Mouse (Mus musculus) C2C12 (cell line): Measurements from ENCODE around the gene Atxn7l1. TPM values are rescaled to one million over a fixed set of nuclear protein-coding genes. Genes with fewer than 3 reads are reported as not detected.

Source experiments
- H3K27me3 ChIP-seq: one replicate; pipeline ENCODE4 v1.6.1; 2011; ENCODE audit not compliant: control insufficient read depth, insufficient read depth, insufficient read length
- H3K36me3 ChIP-seq: one replicate; pipeline ENCODE4 v1.6.1; 2011; ENCODE audit not compliant: control insufficient read depth, insufficient read depth
- H3K4me3 ChIP-seq: one replicate; pipeline ENCODE4 v1.5.1; 2011; ENCODE audit warnings: mild to moderate bottlenecking, control low read depth; ENCODE audit not compliant: poor library complexity, insufficient read depth, severe bottlenecking
- H3K79me2 ChIP-seq: one replicate; pipeline ENCODE4 v1.6.1; 2011; ENCODE audit not compliant: control insufficient read depth, insufficient read depth
- H3K79me3 ChIP-seq: one replicate; pipeline ENCODE4 v1.6.1; 2011; ENCODE audit warnings: low read depth, control low read depth
- H3ac ChIP-seq: one replicate; pipeline ENCODE3; 2011; ENCODE audit warnings: low read depth; ENCODE audit not compliant: control insufficient read depth, insufficient read length
- CEBPB ChIP-seq: IDR thresholded peaks from one replicate; pipeline ENCODE4 v1.6.1; 2011; ENCODE audit warnings: low read depth, mild to moderate bottlenecking, control low read depth, moderate library complexity
- CTCF ChIP-seq: IDR thresholded peaks from one replicate; pipeline ENCODE4 v1.5.1; 2011; ENCODE audit not compliant: control insufficient read depth, insufficient read depth, insufficient read length
- FOSL1 ChIP-seq: IDR thresholded peaks from one replicate; pipeline ENCODE4 v1.8.0; 2011; ENCODE audit warnings: mild to moderate bottlenecking, low read length; ENCODE audit not compliant: poor library complexity, insufficient read depth, severe bottlenecking
- MAX ChIP-seq: IDR thresholded peaks from one replicate; pipeline ENCODE4 v1.6.1; 2011; ENCODE audit warnings: mild to moderate bottlenecking, control low read depth
- MYOD1 ChIP-seq: IDR thresholded peaks from one replicate; pipeline ENCODE4 v1.6.1; 2011; ENCODE audit warnings: low read depth; ENCODE audit not compliant: control insufficient read depth, insufficient read length
- MYOG ChIP-seq: IDR thresholded peaks from one replicate; pipeline ENCODE4 v1.6.1; 2011; ENCODE audit not compliant: control insufficient read depth, insufficient read length; ENCODE audit errors: extremely low read depth
- USF1 ChIP-seq: IDR thresholded peaks from one replicate; pipeline ENCODE4 v1.6.1; 2011; ENCODE audit warnings: low read depth, mild to moderate bottlenecking, control low read depth, moderate library complexity
- polyA plus RNA-seq: library from polyadenylated mRNA; unstranded; fragments of >200 nt; fragmentation: generic; extraction: Trizol; gene quantifications from one replicate; pipeline ENCODE4 v1.2.1, GENCODE M21; 2012; ENCODE audit warnings: missing spikeins

The Atxn7l1 gene
- polyA plus RNA-seq, 1 experiment: 14.6 TPM

GRCm38 (mm10) chr12:33219436-33219835 lies 71.9 kb downstream of the Atxn7l1 start:
- no peak overlapping the region for H3ac ChIP-seq
- H3K36me3 ChIP-seq: peaks cover 24% of the 10 kb centered on the region
- H3K4me3 ChIP-seq: no peak overlapping the region
- H3K79me3 ChIP-seq: peaks cover 3% of the 10 kb centered on the region
- no peaks in the 10 kb centered on the region for H3K27me3 ChIP-seq
- no peak for TF ChIP-seq CTCF
- TF ChIP-seq MAX: no peak
- H3K79me2 ChIP-seq: peaks cover 20% of the 10 kb centered on the region

DNA sequence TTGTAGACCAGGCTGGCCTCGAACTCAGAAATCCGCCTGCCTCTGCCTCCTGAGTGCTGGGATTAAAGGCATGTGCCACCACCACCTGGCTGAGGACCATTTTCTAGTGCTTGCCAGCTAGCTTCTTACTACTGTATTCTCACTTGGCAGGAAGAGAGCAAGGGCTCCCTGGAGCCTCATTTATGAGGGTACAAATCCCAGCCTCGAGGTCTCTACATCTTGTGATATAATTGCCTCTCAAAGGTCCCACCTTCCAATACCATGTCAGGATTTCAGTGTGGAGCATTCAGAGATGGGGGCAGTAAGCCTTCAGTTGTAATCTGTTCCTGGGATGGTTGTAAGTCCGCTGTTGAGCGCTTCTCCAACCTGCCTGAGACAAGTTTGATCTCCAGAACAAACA lies 72.6 kb downstream of the Atxn7l1 start:
- no peak for TF ChIP-seq FOSL1
- no peak for TF ChIP-seq MYOD1
- TF ChIP-seq CTCF: no peak
- no peak for TF ChIP-seq USF1
- no peak for TF ChIP-seq CEBPB
- no peak for TF ChIP-seq MAX
- TF ChIP-seq MYOG: no peak

GRCm38 (mm10) chr12:33220509-33221051 lies 73.1 kb downstream of the Atxn7l1 start:
- peaks cover 19% of the 10 kb centered on the region for H3K36me3 ChIP-seq
- TF ChIP-seq FOSL1: no peak

More for the DNA sequence above, 72.6 kb downstream of the Atxn7l1 start:
- Histone ChIP-seq H3K4me3 (no peak overlapping the region), H3K79me3 (peaks cover 3% of the 10 kb centered on the region), H3K79me2 (peaks cover 17% of the 10 kb centered on the region), H3ac (no peak overlapping the region), H3K27me3 (no peaks in the 10 kb centered on the region), H3K36me3 (peaks cover 22% of the 10 kb centered on the region)

DNA sequence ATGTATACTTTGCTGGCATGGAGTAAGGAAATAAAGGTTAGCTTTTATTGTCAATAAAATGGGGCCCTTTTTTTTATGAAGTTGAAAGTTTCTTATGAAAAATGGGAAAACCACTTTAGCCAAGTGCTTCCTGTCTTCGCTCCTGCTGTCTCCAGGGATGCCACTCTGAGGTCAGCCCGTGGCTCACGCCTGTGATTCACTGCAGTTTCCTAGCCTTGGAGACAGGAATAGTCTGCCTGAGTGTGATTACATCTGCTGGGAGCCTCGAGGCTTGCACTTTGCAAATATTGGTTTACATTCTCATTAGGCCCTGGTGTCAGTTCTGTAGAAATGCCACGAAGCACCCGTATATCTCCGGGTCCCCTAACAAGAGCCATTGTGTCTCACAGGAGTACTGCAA lies 74.7 kb downstream of the Atxn7l1 start:
- Histone ChIP-seq H3ac (no peak overlapping the region), H3K79me3 (peaks cover 4% of the 10 kb centered on the region), H3K79me2 (peaks cover 19% of the 10 kb centered on the region), H3K36me3 (peaks cover 21% of the 10 kb centered on the region), H3K4me3 (no peak overlapping the region), H3K27me3 (no peaks in the 10 kb centered on the region)
- TF ChIP-seq MAX: no peak

More at GRCm38 (mm10) chr12:33220509-33221051, 73.1 kb downstream of the Atxn7l1 start:
- peaks cover 3% of the 10 kb centered on the region for H3K79me3 ChIP-seq
- H3K4me3 ChIP-seq: no peak overlapping the region
- H3K79me2 ChIP-seq: peaks cover 17% of the 10 kb centered on the region
- no peak overlapping the region for H3ac ChIP-seq
- no peaks in the 10 kb centered on the region for H3K27me3 ChIP-seq

DNA sequence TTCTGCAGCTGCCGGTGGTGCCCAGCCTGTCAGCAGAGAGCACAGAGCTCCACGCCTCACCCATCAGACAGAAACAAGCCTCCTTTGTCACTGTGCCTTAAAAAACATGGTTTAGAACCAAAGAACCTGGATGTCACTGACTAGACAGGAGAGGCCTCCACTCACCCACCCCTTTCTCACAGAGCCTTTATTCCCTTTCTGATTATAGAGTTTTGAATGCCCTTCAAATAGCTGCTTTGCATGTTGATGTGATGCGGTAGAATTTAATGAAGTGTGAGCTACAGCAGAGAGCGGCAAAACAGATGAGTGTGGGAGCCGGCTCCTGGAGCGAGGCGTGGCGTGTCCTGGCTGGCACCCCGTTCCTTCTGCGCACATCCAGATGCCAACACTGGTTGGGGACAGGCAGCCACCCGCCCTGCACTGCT lies 77.6 kb downstream of the Atxn7l1 start:
- H3K36me3 ChIP-seq: peaks cover 14% of the 10 kb centered on the region
- no peak overlapping the region for H3ac ChIP-seq
- H3K79me2 ChIP-seq: peaks cover 26% of the 10 kb centered on the region
- H3K79me3 ChIP-seq: peaks cover 4% of the 10 kb centered on the region
- no peak for TF ChIP-seq FOSL1
- no peak for TF ChIP-seq MAX
- TF ChIP-seq USF1: no peak
- TF ChIP-seq CTCF: no peak
- TF ChIP-seq CEBPB: no peak
- no peak for TF ChIP-seq MYOD1
- TF ChIP-seq MYOG: no peak
- no peak overlapping the region for H3K4me3 ChIP-seq
- H3K27me3 ChIP-seq: no peaks in the 10 kb centered on the region

- no peak for TF ChIP-seq CTCF
- TF ChIP-seq MAX: no peak
- TF ChIP-seq FOSL1: no peak
- no peak for TF ChIP-seq MYOD1
- no peak for TF ChIP-seq CEBPB
- TF ChIP-seq MYOG: no peak
- TF ChIP-seq USF1: no peak
- Histone ChIP-seq H3K36me3 (peaks cover 5% of the 10 kb centered on the region), H3ac (no peak overlapping the region), H3K27me3 (no peaks in the 10 kb centered on the region), H3K4me3 (no peak overlapping the region), H3K79me3 (peaks cover 4% of the 10 kb centered on the region), H3K79me2 (peaks cover 26% of the 10 kb centered on the region)
These were observed 78.5 kb downstream of the Atxn7l1 start for GRCm38 (mm10) chr12:33225978-33226377.
